Mouse (Mus musculus): ENCODE measurements at regions not wholly inside any gene's neighbourhood (a gene's known extent, or its start where the extent isn't known, plus 50 kb on each side); places are given as distances from the start of the nearest gene placed in this dataset.
A peak's percentile ranks its signal among the peaks of the same experiment; 100 is the strongest.

- DNase-seq, result no peak
Observed at GRCm38 (mm10) chrX:99544410-99544809, 73.3 kb upstream of the Pja1 start.

- no peak for DNase-seq
Observed at GRCm38 (mm10) chrX:99541916-99542315, 70.8 kb upstream of the Pja1 start.

DNA sequence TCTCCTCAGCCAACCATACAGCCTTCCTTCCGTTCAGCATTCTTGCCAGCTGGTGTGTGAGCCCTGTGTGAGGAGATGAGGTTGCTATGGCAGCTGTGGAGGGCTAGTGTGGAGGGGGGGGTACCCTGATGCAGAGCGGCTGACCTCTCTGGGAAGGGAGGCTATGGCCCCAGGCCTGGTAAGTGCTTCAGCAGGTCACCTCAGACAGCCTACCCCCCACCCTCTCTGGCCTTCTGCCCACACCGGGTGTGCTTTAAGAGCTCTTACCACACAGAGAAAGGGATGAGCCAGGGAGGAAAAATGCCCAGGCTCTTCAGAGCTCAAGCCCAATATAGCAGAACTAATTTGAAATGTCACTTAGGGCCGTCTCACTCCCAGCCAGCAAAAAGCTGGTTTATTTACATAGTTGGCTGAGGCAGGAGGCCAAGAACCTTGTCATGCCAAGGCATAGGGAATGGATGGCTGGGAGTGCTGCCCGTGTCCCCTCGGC, 69.1 kb upstream of the Pja1 start:
- DNase-seq, result no peak

DNA sequence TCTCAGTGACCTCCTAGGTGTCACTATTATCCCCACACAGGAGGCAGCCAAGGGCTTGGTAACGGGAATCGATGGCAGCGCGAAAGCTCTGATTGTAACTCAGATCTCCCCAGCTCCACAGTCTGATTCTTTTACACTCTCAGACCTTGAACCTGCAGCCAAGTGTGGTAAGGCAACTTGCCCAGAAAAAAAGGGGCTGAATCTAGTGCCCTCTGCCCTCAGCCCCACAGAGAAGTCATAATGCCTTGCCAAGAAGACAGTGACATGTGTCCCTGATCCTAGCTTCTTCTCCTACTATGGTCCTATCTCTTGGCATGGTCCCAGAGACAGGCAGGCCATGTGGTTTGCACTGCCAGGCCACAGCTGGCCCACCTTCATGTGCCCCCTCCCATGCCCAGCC, 68.6 kb upstream of the Pja1 start:
- DNase-seq, result no peak

DNA sequence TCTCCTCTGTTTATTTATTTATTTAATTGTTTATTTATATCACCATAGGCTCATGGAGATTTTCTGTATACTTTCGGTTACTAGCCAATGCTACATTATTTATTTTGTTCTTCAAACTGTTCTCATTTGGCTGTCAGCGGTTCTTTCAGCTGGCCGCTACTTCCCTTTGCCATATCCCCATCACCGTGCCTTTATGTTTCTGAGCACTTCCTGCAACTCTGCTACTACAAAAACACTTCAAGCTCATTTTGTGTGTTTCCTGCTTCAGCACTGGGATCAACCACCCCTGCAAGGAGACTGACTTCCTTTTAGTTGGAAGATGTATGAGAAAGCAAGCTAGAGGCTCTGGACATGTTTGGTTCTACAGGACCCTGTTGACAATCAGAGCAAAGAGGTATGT, 66.7 kb upstream of the Pja1 start:
- DNase-seq, result no peak

GRCm38 (mm10) chrX:99534922-99535321, 63.8 kb upstream of the Pja1 start:
- no peak for DNase-seq

GRCm38 (mm10) chrX:99531154-99531553, 60.1 kb upstream of the Pja1 start:
- peak; percentile 31 for DNase-seq

DNA sequence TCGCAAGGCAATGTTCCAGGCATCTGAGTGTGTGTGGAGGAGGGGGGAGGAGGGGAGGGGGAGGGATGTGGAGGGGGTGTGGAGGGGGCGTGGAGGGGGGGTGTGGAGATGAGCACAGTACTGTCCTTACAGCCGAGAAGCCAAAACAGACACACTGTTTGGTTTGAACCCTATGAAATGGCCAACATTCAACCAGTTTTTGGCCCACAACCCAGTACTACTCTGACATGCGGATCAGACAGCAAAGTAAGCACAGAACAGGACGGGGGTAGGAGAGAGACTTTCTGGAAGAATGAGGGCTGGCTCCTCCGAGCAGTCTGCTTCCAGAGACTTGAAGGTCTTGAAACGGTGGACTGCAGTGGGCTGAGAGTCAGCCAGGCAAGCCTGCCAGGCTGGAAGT, 59.4 kb upstream of the Pja1 start:
- DNase-seq, result no peak

DNA sequence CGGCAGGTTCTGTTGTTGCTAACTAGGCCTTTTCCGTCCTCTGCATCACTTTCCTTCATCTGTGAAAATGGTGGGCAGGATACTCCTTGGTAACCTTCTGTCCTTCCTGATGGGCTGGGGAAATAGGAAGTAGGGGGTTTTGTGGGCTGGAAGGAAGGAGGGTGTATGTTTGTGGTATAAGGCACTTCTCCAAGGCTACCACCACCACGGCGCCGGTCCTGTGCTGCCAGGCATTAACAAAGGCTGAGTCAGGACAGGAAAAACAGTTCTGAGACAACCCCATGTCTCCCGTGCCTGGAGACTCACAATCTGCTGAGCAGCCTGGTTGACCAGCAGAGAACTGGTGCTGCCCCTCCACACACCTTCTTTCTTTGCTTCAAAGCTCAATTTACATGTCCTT, 52.2 kb upstream of the Pja1 start:
- DNase-seq, result no peak

DNA sequence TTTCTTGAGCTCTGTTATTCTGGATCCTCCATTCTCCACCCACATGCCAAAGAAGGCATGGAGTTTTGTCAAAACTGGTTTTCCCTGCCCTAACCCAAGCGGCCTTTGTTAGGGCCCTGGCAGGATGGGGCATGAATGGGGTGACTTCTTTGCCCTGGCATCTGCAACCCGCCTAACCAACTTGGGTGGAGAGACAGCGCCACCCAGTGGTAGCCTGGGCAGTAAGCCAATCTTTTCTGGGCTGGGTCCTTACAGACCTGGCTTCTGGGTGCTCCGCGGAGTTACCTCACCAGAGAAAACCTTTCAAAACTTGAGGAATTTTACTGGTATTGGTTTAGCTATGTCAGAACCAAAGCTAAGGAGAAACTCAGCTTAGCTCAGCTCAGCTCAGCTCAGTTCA, 51.8 kb upstream of the Pja1 start:
- peak; percentile 83 for DNase-seq

- no peak for DNase-seq
Observed at GRCm38 (mm10) chrX:99522289-99522688, 51.2 kb upstream of the Pja1 start.

- DNase-seq, result no peak
Observed at GRCm38 (mm10) chrX:99521866-99522265, 50.8 kb upstream of the Pja1 start.

All from heart, postnatal 4 days (tissue).